Mouse (Mus musculus): ENCODE data around the gene Tmprss12.

DNA sequence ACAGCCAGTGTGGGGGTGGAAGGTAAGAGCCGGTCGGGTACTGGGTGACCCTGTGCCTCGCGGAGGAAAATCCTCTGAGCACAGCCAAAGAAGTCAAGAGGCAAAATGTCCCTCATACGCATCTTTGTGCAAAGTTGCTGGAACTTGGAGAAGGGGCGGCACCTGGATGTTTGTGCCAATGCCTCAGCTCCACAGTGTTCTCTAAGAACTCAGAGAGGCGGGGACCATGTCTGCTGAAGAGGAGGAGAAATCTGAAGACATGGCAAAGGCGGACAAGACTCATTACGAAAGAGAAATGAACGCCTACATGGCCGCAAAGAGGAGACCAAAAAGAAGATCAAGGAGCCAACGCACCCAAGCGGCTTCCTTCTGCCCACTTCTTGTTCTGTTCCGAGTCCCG lies 20.9 kb downstream of the Tmprss12 start:
- TF ChIP-seq CTCF (IDR thresholded peaks at IDR 0.05; ENCODE audit: low read depth, low read length) (no peak), POLR2A (IDR thresholded peaks at IDR 0.05; ENCODE audit: borderline replicate concordance, low read depth, low read length) (no peak)

Data from bone marrow macrophage, adult 2 months (primary cell).